Mouse (Mus musculus): ENCODE results near the gene Mtr. TPM values are rescaled to one million over a fixed set of nuclear protein-coding genes. Genes with fewer than 3 reads are reported as not detected.

Gene Mtr
- polyA plus RNA-seq, 1 experiment = 5.7 TPM

DNA sequence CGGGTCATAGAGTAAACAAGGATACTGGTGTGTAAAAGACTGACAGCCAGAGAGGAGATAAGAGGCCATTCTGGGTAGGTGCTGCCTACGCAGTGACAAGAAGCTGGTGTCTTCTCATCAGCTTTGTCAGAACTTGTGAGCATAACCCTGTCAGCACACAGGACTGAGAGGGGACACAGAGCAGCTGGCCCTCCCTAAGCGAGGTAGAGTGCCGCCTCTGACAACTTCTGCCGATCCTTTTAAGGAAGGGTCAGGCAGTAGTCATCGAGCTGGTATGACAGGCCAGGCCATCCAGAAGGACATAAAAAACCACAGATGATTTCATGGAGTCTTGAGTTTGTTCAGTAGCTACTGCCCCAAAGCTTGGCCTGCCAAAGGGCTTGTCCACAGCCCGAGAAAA, 124.4 kb downstream of the Mtr start:
- Histone ChIP-seq H3K4me3 (replicated peaks) (no peak overlapping the region), H3K27me3 (replicated peaks) (no peaks in the 10 kb centered on the region), H3K9me3 (no peaks in the 10 kb centered on the region), H3K4me1 (no peaks in the 10 kb centered on the region), H3K36me3 (replicated peaks; ENCODE audit: low read length) (no peaks in the 10 kb centered on the region)
- TF ChIP-seq GATA1 (IDR thresholded peaks at IDR 0.05; ENCODE audit: borderline replicate concordance, low read length) (no peak), FLI1 (IDR thresholded peaks at IDR 0.05; ENCODE audit: low read length) (no peak)

Other genes with a start within 250 kb of the Mtr start
- not detected in 2 replicates for gene Ryr2, start 151.2 kb downstream of the Mtr start, polyA plus RNA-seq (2012; ENCODE audit: insufficient read depth, low replicate concordance)
- gene Actn2, start 82.6 kb upstream of the Mtr start, polyA plus RNA-seq (2012; ENCODE audit: insufficient read depth, low replicate concordance) = 0.04 TPM in 1 of 2 replicates, not detected in the other
- 5.8 and 8.5 TPM in 2 replicates for gene Heatr1, start 136.9 kb upstream of the Mtr start, polyA plus RNA-seq (2012; ENCODE audit: insufficient read depth, low replicate concordance)
- gene Lgals8, start 206.8 kb upstream of the Mtr start, polyA plus RNA-seq (2012; ENCODE audit: insufficient read depth, low replicate concordance) = 4.5 TPM in 1 of 2 replicates, not detected in the other